Mouse (Mus musculus): Measurements from ENCODE around the gene Ttc24. TPM values are rescaled to one million over a fixed set of nuclear protein-coding genes. Genes with fewer than 3 reads are reported as not detected.

The Ttc24 gene
- total and polyA plus RNA-seq, 3 experiments, result not detected

- Histone ChIP-seq H3K27ac (ENCODE audit: insufficient read depth, low read depth) (no peak overlapping the region), H3K9me3 (replicated peaks; ENCODE audit: low read length) (peaks cover 20% of the 10 kb centered on the region), H3K9ac (ENCODE audit: insufficient read depth, low read depth) (no peak overlapping the region), H3K4me2 (ENCODE audit: insufficient read depth, low read depth, poor library complexity, severe bottlenecking) (peak overlapping the region; percentile 82), H3K79me2 (replicated peaks; ENCODE audit: control insufficient read depth, extremely low read depth, insufficient read depth, poor library complexity, severe bottlenecking) (no peaks in the 10 kb centered on the region), H3K36me3 (replicated peaks in 1 of 2; ENCODE audit: control insufficient read depth in 1 of 2, insufficient read depth in 1 of 2, low read length in 1 of 2) (no peaks in the 10 kb centered on the region), H3K27me3 (replicated peaks) (peaks cover 84% of the 10 kb centered on the region), H3K4me3 (replicated peaks in 1 of 3; ENCODE audit: low read depth in 2 of 3, low read length in 2 of 3, poor library complexity in 1 of 3) (peak overlapping the region in 1 of 3 experiments; percentile 55), H3K4me1 (ENCODE audit: control insufficient read depth in 1 of 2, insufficient read depth in 2 of 2) (peaks cover 12 to 18% of the 10 kb centered on the region in 2 experiments; a peak in 3 of 4 replicates)
- TF ChIP-seq EP300 (IDR thresholded peaks at IDR 0.05; ENCODE audit: low read length) (no peak), JUND (conservative IDR thresholded peaks at IDR 0.05; ENCODE audit: low read depth, low read length) (no peak), MAZ (IDR thresholded peaks at IDR 0.05; ENCODE audit: low read depth, low read length) (no peak), NELFE (IDR thresholded peaks at IDR 0.05; ENCODE audit: low read depth, low read length) (no peak), BHLHE40 (IDR thresholded peaks at IDR 0.05; ENCODE audit: low read depth, low read length) (no peak), E2F4 (IDR thresholded peaks at IDR 0.05; ENCODE audit: insufficient replicate concordance, low read depth, low read length) (no peak), UBTF (IDR thresholded peaks at IDR 0.05; ENCODE audit: low read depth, low read length) (no peak), USF2 (conservative IDR thresholded peaks at IDR 0.05; ENCODE audit: low read depth, low read length) (no peak), MYC (IDR thresholded peaks at IDR 0.05; ENCODE audit: low read depth, low read length) (no peak), ZC3H11A (IDR thresholded peaks at IDR 0.05; ENCODE audit: low read depth, low read length) (no peak), KAT2A (IDR thresholded peaks at IDR 0.05; ENCODE audit: insufficient replicate concordance, low read length) (no peak), TBP (conservative IDR thresholded peaks at IDR 0.05; ENCODE audit: low read depth, low read length) (no peak), GABPA (IDR thresholded peaks at IDR 0.05; ENCODE audit: insufficient replicate concordance, low read depth, low read length) (no peak), SMC3 (IDR thresholded peaks at IDR 0.05; ENCODE audit: low read depth, low read length) (no peak), POLR2A (IDR thresholded peaks at IDR 0.05; ENCODE audit: low read depth, low read length) (no peak), ZKSCAN1 (IDR thresholded peaks at IDR 0.05; ENCODE audit: borderline replicate concordance, low read depth, low read length) (no peak), RAD21 (IDR thresholded peaks at IDR 0.05; ENCODE audit: low read depth, low read length) (no peak), IRF4 (IDR thresholded peaks at IDR 0.05; ENCODE audit: low read depth, low read length) (no peak), USF1 (IDR thresholded peaks at IDR 0.05; ENCODE audit: low read depth, low read length) (no peak)
- dilution Hi-C loops (cut with MboI; ENCODE audit: extremely low pct_ligation_motif_present, extremely low pct_unique_long_range_greater_than_20kb, low sequenced_read_pairs), result no loop called here
- peak; percentile 43 for DNase-seq (ENCODE audit: extremely low read depth)
- in situ Hi-C loops (cut with MboI; ENCODE audit: low pct_ligation_motif_present, low pct_unique_long_range_greater_than_20kb, low sequenced_read_pairs), result loop anchor here (5.0 kb wide), 1 partner anchor 60 kb away; the partner anchor contains the start of gene Iqgap3
Observed at GRCm38 (mm10) chr3:88022322-88023191, 55.5 kb downstream of the Ttc24 start.

Other genes with a start within 250 kb of the Ttc24 start
- gene Sh2d2a, start 231.5 kb downstream of the Ttc24 start, total RNA-seq (2012; rRNA removed), result 39.2 and 46.6 TPM in 2 replicates
- gene Sh2d2a, start 231.5 kb downstream of the Ttc24 start, total RNA-seq (2014; rRNA removed), result 19.9 and 23.2 TPM in 2 replicates
- 66.8 and 74.5 TPM in 2 replicates for gene Sh2d2a, start 231.5 kb downstream of the Ttc24 start, polyA plus RNA-seq (2012; ENCODE audit: insufficient read length, low read depth)
- gene Prcc, start 192.7 kb downstream of the Ttc24 start, total RNA-seq (2012; rRNA removed), result 48.6 and 51.7 TPM in 2 replicates
- 24.8 and 26.4 TPM in 2 replicates for gene Prcc, start 192.7 kb downstream of the Ttc24 start, total RNA-seq (2014; rRNA removed)
- 55.7 and 58.5 TPM in 2 replicates for gene Prcc, start 192.7 kb downstream of the Ttc24 start, polyA plus RNA-seq (2012; ENCODE audit: insufficient read length, low read depth)
- gene Hdgf, start 172.0 kb downstream of the Ttc24 start, total RNA-seq (2012; rRNA removed), result 199 and 223 TPM in 2 replicates
- gene Hdgf, start 172.0 kb downstream of the Ttc24 start, total RNA-seq (2014; rRNA removed), result 215 and 219 TPM in 2 replicates
- gene Hdgf, start 172.0 kb downstream of the Ttc24 start, polyA plus RNA-seq (2012; ENCODE audit: insufficient read length, low read depth), result 468 and 755 TPM in 2 replicates
- 160 and 176 TPM in 2 replicates for gene Mrpl24, start 158.8 kb downstream of the Ttc24 start, total RNA-seq (2012; rRNA removed)
- 166 and 168 TPM in 2 replicates for gene Mrpl24, start 158.8 kb downstream of the Ttc24 start, total RNA-seq (2014; rRNA removed)
- gene Mrpl24, start 158.8 kb downstream of the Ttc24 start, polyA plus RNA-seq (2012; ENCODE audit: insufficient read length, low read depth), result 123 and 156 TPM in 2 replicates
- 40.8 and 52.9 TPM in 2 replicates for gene Isg20l2, start 148.0 kb downstream of the Ttc24 start, total RNA-seq (2012; rRNA removed)
- gene Isg20l2, start 148.0 kb downstream of the Ttc24 start, total RNA-seq (2014; rRNA removed), result 68.8 and 76.2 TPM in 2 replicates
- 44.5 and 45.0 TPM in 2 replicates for gene Isg20l2, start 148.0 kb downstream of the Ttc24 start, polyA plus RNA-seq (2012; ENCODE audit: insufficient read length, low read depth)
- 11.4 and 12.3 TPM in 2 replicates for gene Rrnad1, start 147.6 kb downstream of the Ttc24 start, total RNA-seq (2012; rRNA removed)
- 7.3 and 8.0 TPM in 2 replicates for gene Rrnad1, start 147.6 kb downstream of the Ttc24 start, total RNA-seq (2014; rRNA removed)
- gene Rrnad1, start 147.6 kb downstream of the Ttc24 start, polyA plus RNA-seq (2012; ENCODE audit: insufficient read length, low read depth), result 11.7 and 12.5 TPM in 2 replicates
- gene Crabp2, start 129.6 kb downstream of the Ttc24 start, total RNA-seq (2012; rRNA removed), result 0.38 TPM in 2 replicates
- gene Crabp2, start 129.6 kb downstream of the Ttc24 start, total RNA-seq (2014; rRNA removed), result 0.27 TPM in 1 of 2 replicates, not detected in the other
- 0.97 and 1.0 TPM in 2 replicates for gene Crabp2, start 129.6 kb downstream of the Ttc24 start, polyA plus RNA-seq (2012; ENCODE audit: insufficient read length, low read depth)
- gene Nes, start 107.2 kb downstream of the Ttc24 start, total RNA-seq (2012; rRNA removed), result 0.04 TPM in 2 replicates
- 0.04 TPM in 1 of 2 replicates, not detected in the other for gene Nes, start 107.2 kb downstream of the Ttc24 start, total RNA-seq (2014; rRNA removed)
- gene Nes, start 107.2 kb downstream of the Ttc24 start, polyA plus RNA-seq (2012; ENCODE audit: insufficient read length, low read depth), result 0.04 TPM in 2 replicates
- 0.04 TPM in 1 of 2 replicates, not detected in the other for gene Bcan, start 78.1 kb downstream of the Ttc24 start, total RNA-seq (2012; rRNA removed)
- gene Bcan, start 78.1 kb downstream of the Ttc24 start, total RNA-seq (2014; rRNA removed), result not detected in 2 replicates
- not detected in 2 replicates for gene Bcan, start 78.1 kb downstream of the Ttc24 start, polyA plus RNA-seq (2012; ENCODE audit: insufficient read length, low read depth)
- not detected in 2 replicates for gene Hapln2, start 50.7 kb downstream of the Ttc24 start, total RNA-seq (2012; rRNA removed)
- not detected in 2 replicates for gene Hapln2, start 50.7 kb downstream of the Ttc24 start, total RNA-seq (2014; rRNA removed)
- gene Hapln2, start 50.7 kb downstream of the Ttc24 start, polyA plus RNA-seq (2012; ENCODE audit: insufficient read length, low read depth), result not detected in 2 replicates
- gene Gpatch4, start 35.2 kb downstream of the Ttc24 start, total RNA-seq (2012; rRNA removed), result 49.1 and 64.2 TPM in 2 replicates
- 20.3 and 21.6 TPM in 2 replicates for gene Gpatch4, start 35.2 kb downstream of the Ttc24 start, total RNA-seq (2014; rRNA removed)
- gene Gpatch4, start 35.2 kb downstream of the Ttc24 start, polyA plus RNA-seq (2012; ENCODE audit: insufficient read length, low read depth), result 128 and 182 TPM in 2 replicates
- gene Naxe, start 19.8 kb downstream of the Ttc24 start, total RNA-seq (2012; rRNA removed), result 98.1 and 124 TPM in 2 replicates
- 65.6 and 71.0 TPM in 2 replicates for gene Naxe, start 19.8 kb downstream of the Ttc24 start, total RNA-seq (2014; rRNA removed)
- gene Naxe, start 19.8 kb downstream of the Ttc24 start, polyA plus RNA-seq (2012; ENCODE audit: insufficient read length, low read depth), result 80.5 and 91.3 TPM in 2 replicates
- 15.9 and 21.9 TPM in 2 replicates for gene Iqgap3, start 3.7 kb upstream of the Ttc24 start, total RNA-seq (2012; rRNA removed)
- gene Iqgap3, start 3.7 kb upstream of the Ttc24 start, total RNA-seq (2014; rRNA removed), result 12.1 and 13.0 TPM in 2 replicates
- 16.1 and 18.3 TPM in 2 replicates for gene Iqgap3, start 3.7 kb upstream of the Ttc24 start, polyA plus RNA-seq (2012; ENCODE audit: insufficient read length, low read depth)
- 10.9 and 11.0 TPM in 2 replicates for gene Mef2d, start 64.1 kb upstream of the Ttc24 start, total RNA-seq (2012; rRNA removed)
- 4.3 and 4.8 TPM in 2 replicates for gene Mef2d, start 64.1 kb upstream of the Ttc24 start, total RNA-seq (2014; rRNA removed)
- gene Mef2d, start 64.1 kb upstream of the Ttc24 start, polyA plus RNA-seq (2012; ENCODE audit: insufficient read length, low read depth), result 51.2 and 75.8 TPM in 2 replicates
- gene Rhbg, start 176.4 kb upstream of the Ttc24 start, total RNA-seq (2012; rRNA removed), result 0.08 TPM in 1 of 2 replicates, not detected in the other
- gene Rhbg, start 176.4 kb upstream of the Ttc24 start, total RNA-seq (2014; rRNA removed), result not detected in 2 replicates
- gene Rhbg, start 176.4 kb upstream of the Ttc24 start, polyA plus RNA-seq (2012; ENCODE audit: insufficient read length, low read depth), result not detected in 2 replicates
- 0.08 TPM in 1 of 2 replicates, not detected in the other for gene Gm38392, start 208.9 kb upstream of the Ttc24 start, total RNA-seq (2012; rRNA removed)
- not detected in 2 replicates for gene Gm38392, start 208.9 kb upstream of the Ttc24 start, total RNA-seq (2014; rRNA removed)
- gene Gm38392, start 208.9 kb upstream of the Ttc24 start, polyA plus RNA-seq (2012; ENCODE audit: insufficient read length, low read depth), result not detected in 2 replicates
- gene Tsacc, start 218.7 kb upstream of the Ttc24 start, total RNA-seq (2012; rRNA removed), result 9.3 and 9.5 TPM in 2 replicates
- 4.4 and 6.7 TPM in 2 replicates for gene Tsacc, start 218.7 kb upstream of the Ttc24 start, total RNA-seq (2014; rRNA removed)
- 9.1 and 11.3 TPM in 2 replicates for gene Tsacc, start 218.7 kb upstream of the Ttc24 start, polyA plus RNA-seq (2012; ENCODE audit: insufficient read length, low read depth)
- gene Cct3, start 218.8 kb upstream of the Ttc24 start, total RNA-seq (2012; rRNA removed), result 755 and 1,009 TPM in 2 replicates
- 742 and 817 TPM in 2 replicates for gene Cct3, start 218.8 kb upstream of the Ttc24 start, total RNA-seq (2014; rRNA removed)
- 546 and 579 TPM in 2 replicates for gene Cct3, start 218.8 kb upstream of the Ttc24 start, polyA plus RNA-seq (2012; ENCODE audit: insufficient read length, low read depth)
- 67.4 and 75.6 TPM in 2 replicates for gene Glmp, start 246.7 kb upstream of the Ttc24 start, total RNA-seq (2012; rRNA removed)
- 37.8 and 42.7 TPM in 2 replicates for gene Glmp, start 246.7 kb upstream of the Ttc24 start, total RNA-seq (2014; rRNA removed)
- 134 and 163 TPM in 2 replicates for gene Glmp, start 246.7 kb upstream of the Ttc24 start, polyA plus RNA-seq (2012; ENCODE audit: insufficient read length, low read depth)

Measured in CH12.LX (cell line).